Mouse (Mus musculus) 3134 (cell line): ENCODE data around the gene Kdm1a.

Experiments used
- DNase-seq: peaks from one replicate; pipeline ENCODE4 v3.0.0-alpha.2; 2011; ENCODE audit warnings: low spot score; ENCODE audit not compliant: insufficient read length; ENCODE audit errors: extremely low read depth

Kdm1a gene

GRCm38 (mm10) chr4:136546279-136547045, 56.1 kb downstream of the Kdm1a start:
- no peak for DNase-seq

- no peak for DNase-seq
These were observed 57.4 kb downstream of the Kdm1a start for GRCm38 (mm10) chr4:136545151-136545550.

- no peak for DNase-seq
These were observed 76.1 kb downstream of the Kdm1a start for GRCm38 (mm10) chr4:136526412-136526811.

GRCm38 (mm10) chr4:136524309-136524708, 78.2 kb downstream of the Kdm1a start:
- no peak for DNase-seq

GRCm38 (mm10) chr4:136521898-136522297, 80.6 kb downstream of the Kdm1a start:
- DNase-seq: no peak

- DNase-seq: no peak
These were observed 82.7 kb downstream of the Kdm1a start for GRCm38 (mm10) chr4:136519866-136520265.

- no peak for DNase-seq
These were observed 83.9 kb downstream of the Kdm1a start for GRCm38 (mm10) chr4:136518576-136518975.

- no peak for DNase-seq
These were observed 84.4 kb downstream of the Kdm1a start for GRCm38 (mm10) chr4:136518141-136518540.

GRCm38 (mm10) chr4:136512905-136513304, 89.6 kb downstream of the Kdm1a start:
- DNase-seq: peak; percentile 40

- no peak for DNase-seq
These were observed 90.8 kb downstream of the Kdm1a start for GRCm38 (mm10) chr4:136511708-136512107.

- no peak for DNase-seq
These were observed 92.7 kb downstream of the Kdm1a start for GRCm38 (mm10) chr4:136509857-136510256.

- no peak for DNase-seq
These were observed 96.9 kb downstream of the Kdm1a start for GRCm38 (mm10) chr4:136505426-136506215.
